Mouse (Mus musculus) lung, postnatal 0 days (tissue): ENCODE results near the gene Mnx1. TPM values are rescaled to one million over a fixed set of nuclear protein-coding genes. Genes with fewer than 3 reads are reported as not detected.
A peak's percentile ranks its signal among the peaks of the same experiment; 100 is the strongest.
"Not testable (repeated sequence)": the region's sequence is repeated elsewhere in the genome, so short reads cannot be mapped to it uniquely, and the experiment has no call there.

Source experiments
- ATAC-seq: fragments of 200-750 bp; cut with Nextera tagmentation; 2 replicates; pipeline ENCODE4 v1.8.0; 2017; ENCODE audit warnings: moderate library complexity
- DNase-seq: peaks from one replicate; pipeline ENCODE4 v3.0.0-alpha.2; 2016; ENCODE audit warnings: low spot score
- H3K27ac ChIP-seq: fragments of 300-500 bp; sonication (generic); 2 replicates; pipeline ENCODE4 v1.5.1; 2014; ENCODE audit warnings: antibody characterized with exemption, mild to moderate bottlenecking, low read length, mixed read lengths
- H3K27me3 ChIP-seq: fragments of 300-500 bp; sonication (generic); replicated peaks from 2 replicates; pipeline ENCODE4 v1.6.1; 2014; ENCODE audit warnings: low read length, mixed read lengths; ENCODE audit not compliant: insufficient read depth
- H3K36me3 ChIP-seq: fragments of 300-500 bp; sonication (generic); 2 replicates; pipeline ENCODE4 v1.6.1; 2014; ENCODE audit warnings: low read length, mixed read lengths; ENCODE audit not compliant: insufficient read depth
- H3K4me1 ChIP-seq: fragments of 300-500 bp; sonication (generic); 2 replicates; pipeline ENCODE4 v1.6.1; 2014; ENCODE audit warnings: antibody characterized with exemption, low read depth, low read length, mixed read lengths; ENCODE audit not compliant: insufficient read depth
- H3K4me2 ChIP-seq: fragments of 300-500 bp; sonication (generic); replicated peaks from 2 replicates; pipeline ENCODE4 v1.6.1; 2014; ENCODE audit warnings: low read depth, mild to moderate bottlenecking, low read length, moderate library complexity, mixed read lengths
- H3K4me3 ChIP-seq: fragments of 300-500 bp; sonication (generic); 2 replicates; pipeline ENCODE4 v1.5.1; 2014; ENCODE audit warnings: low read depth, low read length
- H3K9ac ChIP-seq: fragments of 300-500 bp; sonication (generic); replicated peaks from 2 replicates; pipeline ENCODE4 v1.6.1; 2014; ENCODE audit warnings: low read depth, mild to moderate bottlenecking
- H3K9me3 ChIP-seq: fragments of 300-500 bp; sonication (generic); 2 replicates; pipeline ENCODE4 v1.6.1; 2016; ENCODE audit warnings: low read length, mixed read lengths
- CTCF ChIP-seq: IDR thresholded peaks from 2 replicates; pipeline ENCODE4 v1.5.1; 2016; ENCODE audit warnings: antibody characterized with exemption, mild to moderate bottlenecking
- EP300 ChIP-seq: IDR thresholded peaks from 2 replicates; pipeline ENCODE4 v1.6.1; 2016; ENCODE audit warnings: antibody characterized with exemption, mild to moderate bottlenecking, control low read depth
- WGBS: fragments of 180-500 bp; shearing (Covaris S2); extraction: QIAGEN DNeasy Blood & Tissue Kit; methylation state at CpG from one replicate; pipeline ENCODE4 v1.1.7; 2014; 5-methylcytosine and 5-hydroxymethylcytosine counted together
- polyA plus RNA-seq: library from polyadenylated mRNA; unstranded; fragments of >200 nt; fragmentation: Nextera tagmentation; extraction: Ambion mirVana; gene quantifications from 2 replicates; pipeline ENCODE4 v1.2.1, GENCODE M21; 2015

Mnx1 gene
- polyA plus RNA-seq, 1 experiment from 2014 or later: not detected

- Histone ChIP-seq H3K36me3 (peaks cover 7% of the 10 kb centered on the region), H3K4me2 (peak within 1 kb of the TSS; percentile 87), H3K27me3 (no peaks in the 10 kb centered on the region), H3K4me1 (peaks cover 13% of the 10 kb centered on the region), H3K9me3 (no peaks in the 10 kb centered on the region), H3K4me3 (peak within 1 kb of the TSS; percentile 85), H3K9ac (peak within 1 kb of the TSS; percentile 74), H3K27ac (peak within 1 kb of the TSS; percentile 89)
- 5% methylated on average over 29 of the region's 29 CpGs for WGBS
- peak; percentile 97 for ATAC-seq
- TF ChIP-seq CTCF: peak; percentile 12; the same call in 1 of the 2 replicates
- TF ChIP-seq EP300: peak; percentile 41; the same call in 1 of the 2 replicates
- peak; percentile 95 for DNase-seq
Observed at GRCm38 (mm10) chr5:29434228-29434871, 43.9 kb downstream of the Mnx1 start, which contains the start of gene Nom1. Gene Nom1 (plus strand): TSS chr5:29434664.

- DNase-seq, H3K36me3 ChIP-seq, H3K4me2 ChIP-seq, H3K27me3 ChIP-seq, ATAC-seq, H3K9ac ChIP-seq, H3K9me3 ChIP-seq, H3K4me1 ChIP-seq, H3K4me3 ChIP-seq, H3K27ac ChIP-seq: not testable (repeated sequence)
- 46% methylated on average over 3 of the region's 3 CpGs for WGBS
Observed at GRCm38 (mm10) chr5:29423330-29423729, 54.9 kb downstream of the Mnx1 start.

Other genes starting within 250 kb of the Mnx1 start
- 14.0 and 16.1 TPM in 2 replicates for gene Lmbr1, start 100.1 kb downstream of the Mnx1 start, polyA plus RNA-seq
- 16.3 and 17.6 TPM in 2 replicates for gene Nom1, start 43.8 kb downstream of the Mnx1 start, polyA plus RNA-seq
- 13.2 and 13.8 TPM in 2 replicates for gene Ube3c, start 90.8 kb upstream of the Mnx1 start, polyA plus RNA-seq